Mouse (Mus musculus) bone marrow, adult 2 months (tissue): ENCODE data around the gene Rreb1. TPM values are rescaled to one million over a fixed set of nuclear protein-coding genes. Genes with fewer than 3 reads are reported as not detected.

Source experiments
- H3K27ac ChIP-seq: fragments of 200-500 bp; 2 replicates; pipeline ENCODE4 v1.5.1; 2012; ENCODE audit warnings: low read depth, mild to moderate bottlenecking, control low read depth, inconsistent platforms, low read length; ENCODE audit not compliant: control insufficient read depth, poor library complexity, insufficient read depth
- H3K4me1 ChIP-seq: fragments of 200-500 bp; 2 replicates; pipeline ENCODE4 v1.6.1; 2011; ENCODE audit warnings: low read length; ENCODE audit not compliant: control insufficient read depth, insufficient read depth
- H3K4me3 ChIP-seq: fragments of 200-500 bp; replicated peaks from 2 replicates; pipeline ENCODE3; 2011; ENCODE audit warnings: mild to moderate bottlenecking, low read depth, low read length, control low read depth; ENCODE audit not compliant: control insufficient read depth
- CTCF ChIP-seq: fragments of 200-500 bp; IDR thresholded peaks from 2 replicates; pipeline ENCODE4 v1.5.1; 2011; ENCODE audit warnings: low read length, control low read depth; ENCODE audit not compliant: control insufficient read depth, insufficient read depth
- POLR2A ChIP-seq: fragments of 200-500 bp; IDR thresholded peaks from 2 replicates; pipeline ENCODE4 v1.6.1; 2011; ENCODE audit warnings: low read depth, mild to moderate bottlenecking, control low read depth, low read length, borderline replicate concordance; ENCODE audit not compliant: control insufficient read depth
- WGBS: fragments of 180-500 bp; shearing (Covaris S2); methylation state at CpG from one replicate; pipeline ENCODE4 v1.1.7; 2018; 5-methylcytosine and 5-hydroxymethylcytosine counted together
- polyA plus RNA-seq: library from polyadenylated mRNA; stranded (reverse); fragments of >200 nt; gene quantifications from 2 replicates; pipeline ENCODE4 v1.2.4, GENCODE M21; 2011; ENCODE audit warnings: low replicate concordance; ENCODE audit not compliant: missing spikeins, insufficient read depth, insufficient read length

Gene Rreb1
- polyA plus RNA-seq, 1 experiment = 17.7 TPM

DNA sequence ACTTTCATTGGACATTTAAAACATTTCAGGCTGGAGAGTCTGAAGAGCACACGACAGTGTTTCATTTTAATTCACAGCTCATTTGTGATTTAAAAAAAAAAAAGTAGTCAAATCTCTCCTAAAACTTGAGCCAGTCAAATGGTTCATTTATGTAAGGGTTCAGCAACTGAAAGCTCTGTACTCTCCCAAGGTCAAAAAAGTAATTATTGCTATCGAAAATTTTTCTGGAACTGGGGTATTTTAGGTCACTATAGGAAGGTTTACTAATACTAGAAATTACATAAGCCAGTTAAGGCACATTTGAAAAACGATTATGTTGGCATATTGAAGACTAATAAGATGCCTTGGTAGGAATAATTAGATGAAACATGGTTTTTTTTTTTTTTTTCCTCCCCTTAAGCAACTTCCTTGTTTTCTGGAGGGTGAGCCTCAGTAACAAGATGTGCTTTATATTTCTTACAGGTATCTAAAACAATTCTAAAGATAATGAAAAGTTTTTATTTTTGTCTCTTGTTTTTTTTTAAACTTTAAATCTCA is 77.1 kb downstream of the Rreb1 start:
- H3K4me3 ChIP-seq = no peak overlapping the region

DNA sequence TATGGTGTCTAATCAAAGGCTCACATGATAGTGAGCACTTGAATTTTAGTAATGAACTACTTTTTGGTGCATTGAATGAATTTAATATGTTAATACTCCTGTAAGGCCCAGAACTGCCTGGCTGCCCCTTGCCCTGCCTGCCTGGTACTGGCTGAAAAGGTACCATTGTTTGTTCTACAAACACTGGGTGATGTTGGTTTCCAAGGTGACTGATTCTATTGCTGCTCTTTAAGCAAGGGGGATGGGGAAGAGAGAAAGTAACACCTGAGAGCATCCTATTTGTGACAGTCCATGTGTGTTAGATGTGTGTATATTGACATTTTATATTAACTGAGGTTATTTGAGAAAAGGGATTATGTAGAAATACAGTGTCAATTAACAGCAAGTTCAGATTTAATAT is 77.6 kb downstream of the Rreb1 start:
- Histone ChIP-seq H3K27ac (no peak overlapping the region), H3K4me1 (peaks cover 8% of the 10 kb centered on the region), H3K4me3 (no peak overlapping the region)
- TF ChIP-seq POLR2A = no peak
- TF ChIP-seq CTCF = no peak

More for the DNA sequence above, 77.1 kb downstream of the Rreb1 start:
- no peak for TF ChIP-seq POLR2A
- TF ChIP-seq CTCF = no peak
- H3K4me1 ChIP-seq = peaks cover 8% of the 10 kb centered on the region
- WGBS = 11% methylated on average over 3 of the region's 3 CpGs
- no peak overlapping the region for H3K27ac ChIP-seq

DNA sequence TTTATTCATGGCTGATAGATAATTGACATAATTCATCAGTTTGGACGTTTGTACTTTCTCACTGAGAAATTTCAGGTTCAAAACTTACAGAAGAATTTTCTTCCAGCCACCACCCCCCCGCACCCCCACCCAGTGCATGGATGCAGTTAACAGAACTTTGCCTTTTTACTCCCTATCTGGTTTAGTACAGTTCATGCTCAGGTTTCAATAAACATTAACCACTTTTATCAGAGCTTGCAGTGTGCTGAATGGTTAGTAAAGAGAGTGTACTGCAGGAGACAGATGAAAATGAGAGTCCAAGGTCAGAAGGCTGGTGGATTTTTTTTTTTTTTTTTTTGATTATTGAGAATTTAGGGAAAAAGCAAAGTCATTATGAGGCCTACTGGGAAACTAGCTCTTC is 78.3 kb downstream of the Rreb1 start:
- WGBS = 52% methylated on average over 2 of the region's 2 CpGs
- peaks cover 8% of the 10 kb centered on the region for H3K4me1 ChIP-seq
- TF ChIP-seq CTCF = no peak
- TF ChIP-seq POLR2A = no peak
- H3K4me3 ChIP-seq = no peak overlapping the region
- H3K27ac ChIP-seq = no peak overlapping the region

DNA sequence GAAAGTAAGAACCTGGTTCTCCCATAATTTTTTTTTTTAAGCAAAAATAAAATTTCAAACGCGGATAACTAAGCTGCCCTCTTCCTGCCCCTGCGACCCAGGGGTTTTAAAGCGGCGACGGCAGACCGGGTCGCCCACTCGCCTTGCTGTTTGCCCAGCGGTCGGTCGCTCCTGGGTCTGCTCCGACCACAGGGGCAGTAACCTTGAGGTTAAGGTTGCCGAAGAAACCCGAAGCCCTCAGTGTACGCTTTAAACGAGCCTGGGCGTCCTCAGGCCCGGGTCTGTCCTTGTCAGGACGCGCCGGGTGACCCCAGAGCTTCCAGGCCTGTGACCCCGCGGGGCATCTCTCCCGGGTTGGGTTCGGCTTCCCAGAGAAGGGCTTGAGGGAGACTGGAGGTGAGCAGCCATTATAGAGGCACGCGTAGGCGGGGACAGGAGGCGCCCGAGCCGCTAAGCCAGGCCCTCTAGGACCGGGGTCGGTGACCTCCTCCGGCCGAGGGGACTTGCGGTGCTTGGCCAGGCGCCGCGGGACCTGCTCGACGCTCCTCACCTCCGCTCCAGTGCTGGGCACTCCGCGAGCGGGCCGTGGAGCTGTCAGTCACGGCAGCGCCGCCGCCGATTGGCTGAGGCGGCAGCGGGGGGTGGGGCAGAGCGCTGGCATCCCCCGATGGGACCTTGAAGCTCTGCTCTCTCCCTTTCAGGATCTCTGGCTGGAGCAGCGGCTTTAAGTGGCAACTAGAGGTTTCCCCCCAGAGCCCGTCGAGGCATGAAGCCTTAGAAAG is 79.3 kb downstream of the Rreb1 start:
- WGBS = under 1% methylated on average over 59 of the region's 59 CpGs
- H3K4me1 ChIP-seq = peaks cover 9% of the 10 kb centered on the region
- H3K4me3 ChIP-seq = peak overlapping the region; percentile 78
- H3K27ac ChIP-seq = peak overlapping the region; percentile 80
- TF ChIP-seq POLR2A (peak; percentile 75), CTCF (no peak)

DNA sequence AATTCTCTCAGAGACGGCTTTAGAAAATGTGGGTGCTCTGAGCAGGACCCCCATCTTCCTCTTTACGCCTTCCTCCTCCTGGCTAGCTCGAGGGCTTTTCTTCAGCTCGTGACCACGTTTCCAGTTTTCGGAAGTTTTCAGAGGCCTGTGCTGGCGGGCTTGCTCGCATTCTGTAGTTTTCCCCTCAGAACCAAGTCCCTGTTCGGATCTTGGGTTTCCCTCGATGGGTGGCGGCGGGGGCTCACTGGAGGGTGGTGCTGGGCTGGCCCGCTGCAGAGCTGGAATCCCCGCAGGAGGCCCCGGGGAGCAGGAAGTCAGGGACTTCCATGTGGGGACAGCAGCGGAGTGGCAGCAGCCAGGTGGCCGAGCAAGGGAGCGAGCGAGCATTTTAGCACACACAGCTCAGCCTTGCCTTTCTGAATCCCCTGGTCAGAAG is 79.9 kb downstream of the Rreb1 start:
- no peak for TF ChIP-seq POLR2A
- TF ChIP-seq CTCF = no peak
- peak overlapping the region; percentile 80 for H3K27ac ChIP-seq
- peaks cover 11% of the 10 kb centered on the region for H3K4me1 ChIP-seq
- WGBS = 1% methylated on average over 19 of the region's 19 CpGs
- peak overlapping the region; percentile 78 for H3K4me3 ChIP-seq

DNA sequence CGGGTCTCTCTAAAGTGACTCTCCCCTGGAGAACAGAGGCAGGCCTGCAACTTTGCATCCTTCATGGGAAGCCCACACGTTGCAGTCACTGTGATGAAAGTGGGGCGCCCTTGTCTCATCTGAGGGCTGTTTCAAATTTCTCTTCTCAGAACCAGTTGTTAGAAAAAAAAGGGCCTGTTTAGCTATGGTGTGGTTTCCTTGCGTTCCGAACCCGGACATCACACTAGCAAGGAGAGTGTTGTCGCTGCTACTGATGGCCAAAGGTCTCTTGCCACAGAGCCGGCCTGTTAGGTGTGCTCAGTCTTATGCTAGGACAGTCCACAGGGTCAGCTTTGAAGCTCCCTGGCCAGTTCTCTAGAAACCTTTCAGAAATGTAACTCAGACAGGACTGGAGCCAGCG is 80.3 kb downstream of the Rreb1 start:
- Histone ChIP-seq H3K27ac (peak overlapping the region; percentile 80), H3K4me3 (peak overlapping the region; percentile 78), H3K4me1 (peaks cover 13% of the 10 kb centered on the region)
- TF ChIP-seq POLR2A (no peak), CTCF (no peak)
- 34% methylated on average over 9 of the region's 9 CpGs for WGBS

DNA sequence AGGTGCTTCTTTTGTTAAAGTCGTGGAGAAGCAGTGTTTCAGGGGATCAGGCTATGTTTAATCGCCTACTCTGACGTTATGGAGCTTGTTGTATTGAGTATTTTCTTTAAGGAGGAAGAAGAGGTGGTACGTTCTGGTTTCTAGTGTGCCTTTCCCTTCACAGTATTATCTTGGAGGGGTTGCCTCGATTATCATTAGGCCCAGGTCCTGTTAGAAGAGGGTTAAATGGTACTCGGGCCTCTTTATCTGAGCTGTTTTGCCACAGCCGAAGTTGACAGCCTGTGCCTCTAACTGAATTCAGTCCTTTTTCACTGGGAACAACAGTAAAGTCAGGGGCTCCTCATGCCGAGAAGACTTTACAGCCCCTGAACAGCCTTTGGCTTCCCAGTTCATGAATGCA is 81.6 kb downstream of the Rreb1 start:
- H3K27ac ChIP-seq = peak overlapping the region; percentile 75
- TF ChIP-seq POLR2A (no peak), CTCF (no peak)
- no peak overlapping the region for H3K4me3 ChIP-seq
- 43% methylated on average over 8 of the region's 8 CpGs for WGBS
- peaks cover 13% of the 10 kb centered on the region for H3K4me1 ChIP-seq

DNA sequence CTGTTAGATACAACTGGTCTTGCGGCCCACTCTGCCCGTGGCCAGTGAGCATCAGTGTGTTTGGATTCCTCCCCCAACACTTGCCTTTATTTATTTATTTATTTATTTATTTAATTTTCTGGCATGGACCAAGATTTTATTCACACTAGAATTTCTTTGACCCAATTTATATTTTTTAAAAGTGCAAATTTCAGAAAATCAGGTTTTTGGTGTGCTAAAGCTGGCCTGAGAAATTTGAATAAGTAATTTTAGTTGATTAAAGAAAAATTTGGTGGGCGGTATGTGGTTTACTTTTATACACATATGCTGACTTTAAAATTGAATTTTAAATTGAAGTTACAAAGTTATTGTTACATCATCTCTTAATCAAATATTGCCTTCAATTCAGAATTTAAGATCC is 82.0 kb downstream of the Rreb1 start:
- TF ChIP-seq POLR2A = no peak
- no peak for TF ChIP-seq CTCF
- Histone ChIP-seq H3K27ac (peak overlapping the region; percentile 75), H3K4me3 (no peak overlapping the region), H3K4me1 (peaks cover 13% of the 10 kb centered on the region)
- 70% methylated on average over 3 of the region's 3 CpGs for WGBS
